Mouse (Mus musculus): Measurements from ENCODE around the gene Zfp644. TPM values are rescaled to one million over a fixed set of nuclear protein-coding genes. Genes with fewer than 3 reads are reported as not detected.

The Zfp644 gene
- polyA plus RNA-seq, 1 experiment from 2014 or later = 16.7 TPM

- Histone ChIP-seq H3K27me3 (no peaks in the 10 kb centered on the region), H3K9me3 (replicated peaks) (no peaks in the 10 kb centered on the region), H3K4me2 (no peak overlapping the region), H3K4me1 (replicated peaks) (peaks cover 17% of the 10 kb centered on the region), H3K4me3 (replicated peaks) (no peak overlapping the region), H3K36me3 (replicated peaks) (peaks cover 44% of the 10 kb centered on the region), H3K9ac (no peak overlapping the region), H3K27ac (replicated peaks) (no peak overlapping the region)
- no peak for ATAC-seq (ENCODE audit: insufficient read depth)
- 60% methylated on average over 1 of the region's 1 CpGs for WGBS (ENCODE audit: insufficient replicate concordance)
Measured at GRCm38 (mm10) chr5:106660867-106661266, 36.2 kb downstream of the Zfp644 start.

- WGBS (ENCODE audit: insufficient replicate concordance) = 69% methylated on average over 3 of the region's 3 CpGs
- Histone ChIP-seq H3K27me3 (no peaks in the 10 kb centered on the region), H3K4me1 (replicated peaks) (peaks cover 18% of the 10 kb centered on the region), H3K27ac (replicated peaks) (no peak overlapping the region; the same call in 1 of the 2 replicates), H3K9ac (no peak overlapping the region), H3K36me3 (replicated peaks) (peaks cover 38% of the 10 kb centered on the region), H3K9me3 (replicated peaks) (no peaks in the 10 kb centered on the region), H3K4me3 (replicated peaks) (no peak overlapping the region), H3K4me2 (no peak overlapping the region)
- ATAC-seq (ENCODE audit: insufficient read depth) = no peak
Measured at GRCm38 (mm10) chr5:106652790-106653328, 44.2 kb downstream of the Zfp644 start.

DNA sequence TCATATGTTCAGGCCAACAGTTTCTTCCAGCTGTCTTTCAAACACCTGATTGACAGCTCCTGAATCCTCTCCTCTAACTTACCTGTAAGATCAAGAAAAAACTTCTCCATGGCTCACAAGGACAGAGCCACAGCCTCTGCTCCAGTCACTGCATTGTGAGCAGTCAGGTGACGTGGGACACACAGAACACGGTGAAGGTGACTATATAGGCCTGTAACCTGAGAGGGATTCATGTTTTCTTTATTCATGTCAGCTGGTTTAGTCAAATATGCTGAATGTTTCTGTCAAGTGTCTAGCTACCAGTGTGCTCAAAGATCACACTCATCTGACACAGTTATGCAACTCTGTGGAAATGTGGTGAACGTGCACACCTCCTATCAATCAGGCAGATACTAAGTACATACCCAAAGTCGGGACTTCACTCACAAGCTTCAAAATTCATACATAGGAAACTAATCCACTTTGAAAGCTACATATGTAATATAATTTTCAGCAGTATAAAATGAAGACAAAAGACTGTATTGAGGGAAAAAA, 44.8 kb downstream of the Zfp644 start:
- peak; percentile 72 for ATAC-seq (ENCODE audit: insufficient read depth)

GRCm38 (mm10) chr5:106649995-106650394, 47.1 kb downstream of the Zfp644 start:
- no peak for ATAC-seq (ENCODE audit: insufficient read depth)
- no peak overlapping the region for H3K27ac ChIP-seq (replicated peaks)
- peaks cover 18% of the 10 kb centered on the region for H3K4me1 ChIP-seq (replicated peaks)
- H3K36me3 ChIP-seq (replicated peaks) = peaks cover 18% of the 10 kb centered on the region
- H3K9ac ChIP-seq = no peak overlapping the region
- H3K4me2 ChIP-seq = no peak overlapping the region
- H3K4me3 ChIP-seq (replicated peaks) = no peak overlapping the region
- H3K27me3 ChIP-seq = no peaks in the 10 kb centered on the region
- no peaks in the 10 kb centered on the region for H3K9me3 ChIP-seq (replicated peaks)

More for the DNA sequence above, 44.8 kb downstream of the Zfp644 start:
- H3K36me3 ChIP-seq (replicated peaks) = peaks cover 33% of the 10 kb centered on the region
- H3K27ac ChIP-seq (replicated peaks) = no peak overlapping the region
- H3K27me3 ChIP-seq = no peaks in the 10 kb centered on the region
- no peaks in the 10 kb centered on the region for H3K9me3 ChIP-seq (replicated peaks)
- no peak overlapping the region for H3K4me3 ChIP-seq (replicated peaks)
- peaks cover 18% of the 10 kb centered on the region for H3K4me1 ChIP-seq (replicated peaks)
- WGBS (ENCODE audit: insufficient replicate concordance) = 72% methylated on average over 4 of the region's 4 CpGs
- no peak overlapping the region; the same call in 1 of the 2 replicates for H3K9ac ChIP-seq
- no peak overlapping the region for H3K4me2 ChIP-seq

GRCm38 (mm10) chr5:106649441-106649840, 47.6 kb downstream of the Zfp644 start:
- no peak overlapping the region for H3K4me3 ChIP-seq (replicated peaks)
- no peak for ATAC-seq (ENCODE audit: insufficient read depth)

DNA sequence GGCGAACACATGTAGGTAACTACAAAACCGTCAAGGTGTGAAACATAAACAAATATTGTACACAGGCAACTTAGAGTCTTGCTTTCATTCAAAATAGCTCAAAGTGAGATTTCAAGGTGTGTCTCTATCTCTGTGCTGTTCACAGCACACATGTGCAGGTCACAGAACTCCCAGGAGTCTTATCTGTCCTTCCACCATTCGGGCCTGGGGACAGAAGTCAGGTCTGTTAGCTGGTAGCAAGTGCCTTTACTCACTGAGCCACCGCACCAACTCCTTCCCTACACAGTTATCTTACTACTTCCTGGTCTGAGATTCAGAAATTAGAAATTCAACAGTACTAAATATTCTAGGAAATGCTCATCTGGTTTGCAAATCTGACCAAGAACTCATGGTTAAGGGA, 53.7 kb downstream of the Zfp644 start:
- H3K27ac ChIP-seq (replicated peaks) = no peak overlapping the region
- WGBS (ENCODE audit: insufficient replicate concordance) = 59% methylated on average over 4 of the region's 4 CpGs
- no peak for ATAC-seq (ENCODE audit: insufficient read depth)

More at GRCm38 (mm10) chr5:106649441-106649840, 47.6 kb downstream of the Zfp644 start:
- no peak overlapping the region for H3K4me2 ChIP-seq
- H3K36me3 ChIP-seq (replicated peaks) = peaks cover 13% of the 10 kb centered on the region; the same call in 1 of the 2 replicates
- H3K27me3 ChIP-seq = no peaks in the 10 kb centered on the region
- H3K4me1 ChIP-seq (replicated peaks) = peaks cover 18% of the 10 kb centered on the region
- no peaks in the 10 kb centered on the region for H3K9me3 ChIP-seq (replicated peaks)
- no peak overlapping the region for H3K27ac ChIP-seq (replicated peaks)
- H3K9ac ChIP-seq = no peak overlapping the region

GRCm38 (mm10) chr5:106641876-106642275, 55.2 kb downstream of the Zfp644 start:
- Histone ChIP-seq H3K4me3 (replicated peaks) (no peak overlapping the region), H3K27me3 (no peaks in the 10 kb centered on the region), H3K36me3 (replicated peaks) (peaks cover 15% of the 10 kb centered on the region), H3K4me2 (no peak overlapping the region), H3K27ac (replicated peaks) (no peak overlapping the region), H3K4me1 (replicated peaks) (peaks cover 10% of the 10 kb centered on the region), H3K9ac (no peak overlapping the region), H3K9me3 (replicated peaks) (no peaks in the 10 kb centered on the region)
- WGBS (ENCODE audit: insufficient replicate concordance) = 81% methylated on average over 3 of the region's 3 CpGs
- no peak for ATAC-seq (ENCODE audit: insufficient read depth)

More for the DNA sequence above, 53.7 kb downstream of the Zfp644 start:
- H3K4me1 ChIP-seq (replicated peaks) = peaks cover 10% of the 10 kb centered on the region
- H3K4me2 ChIP-seq = no peak overlapping the region
- H3K4me3 ChIP-seq (replicated peaks) = no peak overlapping the region
- no peaks in the 10 kb centered on the region for H3K36me3 ChIP-seq (replicated peaks)
- H3K27me3 ChIP-seq = no peaks in the 10 kb centered on the region
- H3K9ac ChIP-seq = no peak overlapping the region
- H3K9me3 ChIP-seq (replicated peaks) = no peaks in the 10 kb centered on the region

DNA sequence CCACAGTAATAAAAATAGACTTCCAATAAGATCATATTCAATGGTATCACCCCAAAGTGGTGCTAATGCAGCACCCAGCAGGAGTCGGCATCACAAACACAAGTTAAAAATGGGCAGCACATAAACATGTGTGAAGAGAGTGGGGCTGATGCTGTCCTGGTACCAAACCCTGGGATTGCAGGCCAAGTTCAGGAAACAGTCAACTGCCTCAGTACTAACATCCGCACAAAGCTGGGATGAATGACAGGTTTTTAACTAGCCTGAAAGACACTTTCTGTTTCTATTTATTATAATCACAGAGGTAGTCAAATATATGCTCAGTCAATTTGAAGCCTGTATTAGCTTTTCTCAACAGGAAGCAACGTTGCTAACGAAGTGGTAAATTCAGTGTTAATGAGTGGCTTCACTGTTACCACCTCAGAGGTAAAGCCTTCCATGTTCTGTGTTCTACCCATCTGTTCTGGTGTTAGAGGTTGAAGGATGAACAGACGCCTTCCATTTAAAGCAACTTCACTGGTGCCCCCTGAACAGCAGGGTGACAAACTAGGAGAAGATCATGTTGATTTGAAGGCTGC, 56.8 kb downstream of the Zfp644 start:
- Histone ChIP-seq H3K4me1 (replicated peaks) (peaks cover 10% of the 10 kb centered on the region), H3K9ac (no peak overlapping the region), H3K27ac (replicated peaks) (no peak overlapping the region), H3K4me3 (replicated peaks) (no peak overlapping the region), H3K9me3 (replicated peaks) (no peaks in the 10 kb centered on the region), H3K27me3 (no peaks in the 10 kb centered on the region), H3K4me2 (no peak overlapping the region), H3K36me3 (replicated peaks) (peaks cover 30% of the 10 kb centered on the region)
- ATAC-seq (ENCODE audit: insufficient read depth) = no peak
- WGBS (ENCODE audit: insufficient replicate concordance) = 75% methylated on average over 5 of the region's 5 CpGs

- no peak overlapping the region for H3K27ac ChIP-seq (replicated peaks)
- no peak overlapping the region for H3K4me3 ChIP-seq (replicated peaks)
- no peak overlapping the region for H3K4me2 ChIP-seq
- WGBS (ENCODE audit: insufficient replicate concordance) = 61% methylated on average over 2 of the region's 2 CpGs
- no peaks in the 10 kb centered on the region for H3K9me3 ChIP-seq (replicated peaks)
- H3K27me3 ChIP-seq = no peaks in the 10 kb centered on the region
- no peak overlapping the region for H3K9ac ChIP-seq
- ATAC-seq (ENCODE audit: insufficient read depth) = no peak
- H3K4me1 ChIP-seq (replicated peaks) = peaks cover 10% of the 10 kb centered on the region
- H3K36me3 ChIP-seq (replicated peaks) = peaks cover 36% of the 10 kb centered on the region
Measured at GRCm38 (mm10) chr5:106639627-106640026, 57.5 kb downstream of the Zfp644 start.

DNA sequence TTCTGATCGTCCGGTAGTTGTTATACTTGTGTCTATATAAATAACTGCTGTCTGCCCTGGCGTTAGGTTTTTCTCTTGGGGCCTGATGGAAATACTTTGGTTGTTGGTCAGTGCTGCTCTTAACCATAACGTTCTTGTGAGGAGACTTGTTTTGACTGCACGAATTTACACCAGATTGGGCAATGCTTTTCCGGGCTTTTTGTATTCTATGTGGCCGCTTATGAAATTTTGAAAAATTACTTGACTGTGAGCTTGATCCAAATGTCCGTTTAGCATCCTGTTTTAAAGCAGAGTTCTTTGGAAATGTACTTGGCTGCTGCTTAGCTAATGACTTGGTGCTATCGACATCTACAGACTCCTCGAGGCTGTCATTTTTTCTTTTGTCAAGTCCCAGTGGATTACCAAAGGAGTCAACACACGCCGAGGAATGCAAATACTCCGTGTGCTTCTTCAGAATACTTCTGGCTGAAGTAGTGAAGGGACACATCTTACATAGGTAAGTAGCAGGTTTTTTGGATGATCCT, 60.6 kb downstream of the Zfp644 start:
- Histone ChIP-seq H3K27me3 (no peaks in the 10 kb centered on the region), H3K27ac (replicated peaks) (no peak overlapping the region), H3K36me3 (replicated peaks) (peaks cover 45% of the 10 kb centered on the region), H3K4me3 (replicated peaks) (no peak overlapping the region), H3K9me3 (replicated peaks) (no peaks in the 10 kb centered on the region), H3K9ac (no peak overlapping the region), H3K4me2 (no peak overlapping the region), H3K4me1 (replicated peaks) (no peaks in the 10 kb centered on the region)
- no peak for ATAC-seq (ENCODE audit: insufficient read depth)
- 86% methylated on average over 13 of the region's 13 CpGs for WGBS (ENCODE audit: insufficient replicate concordance)

DNA sequence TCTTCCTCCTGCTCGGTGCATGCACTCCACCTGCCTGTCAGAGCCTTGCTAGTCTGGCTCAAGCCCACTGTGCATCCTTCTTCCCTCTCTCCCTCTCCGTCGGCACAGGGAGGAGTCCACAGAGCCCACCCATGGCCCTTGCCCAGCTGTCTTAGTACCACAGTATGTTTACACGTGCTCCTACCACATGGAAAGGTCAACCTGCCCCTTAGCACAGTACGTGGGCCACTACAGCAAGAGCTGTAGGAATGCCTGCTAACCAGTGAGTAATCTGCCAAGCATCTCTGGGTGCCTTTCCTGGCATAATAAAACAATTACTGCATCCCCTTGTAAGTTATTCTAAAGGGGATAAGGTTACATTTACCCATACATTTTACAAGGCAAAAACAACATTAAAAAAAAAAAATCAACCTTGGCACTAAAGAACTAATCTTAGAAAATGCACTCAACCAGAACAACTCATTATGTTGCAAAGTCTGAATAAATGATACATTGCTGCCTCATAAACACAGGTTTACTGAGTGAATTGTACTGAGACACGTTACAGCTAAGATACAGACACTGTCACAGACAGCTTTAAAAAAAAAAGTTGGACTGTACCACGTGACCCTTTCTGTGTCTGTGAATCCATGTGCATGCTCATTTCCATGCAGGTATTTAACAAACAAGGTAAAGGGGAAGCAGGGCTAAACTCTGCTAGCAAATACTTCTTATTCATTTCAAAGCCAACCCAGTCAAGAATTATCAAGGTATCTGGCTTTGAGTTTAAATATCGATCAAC, 68.5 kb downstream of the Zfp644 start:
- H3K4me3 ChIP-seq (replicated peaks) = no peak overlapping the region
- WGBS (ENCODE audit: insufficient replicate concordance) = 76% methylated on average over 8 of the region's 8 CpGs
- no peak for ATAC-seq (ENCODE audit: insufficient read depth)
- H3K9me3 ChIP-seq (replicated peaks) = no peaks in the 10 kb centered on the region
- H3K4me2 ChIP-seq = no peak overlapping the region
- no peaks in the 10 kb centered on the region for H3K4me1 ChIP-seq (replicated peaks)
- no peak overlapping the region for H3K27ac ChIP-seq (replicated peaks)
- H3K27me3 ChIP-seq = no peaks in the 10 kb centered on the region
- H3K9ac ChIP-seq = no peak overlapping the region
- H3K36me3 ChIP-seq (replicated peaks) = peaks cover 30% of the 10 kb centered on the region
